Mouse (Mus musculus): ENCODE data around the gene Sypl. TPM values are rescaled to one million over a fixed set of nuclear protein-coding genes. Genes with fewer than 3 reads are reported as not detected.

Sypl gene
- polyA plus RNA-seq, 1 experiment: 163 TPM

Other genes starting within 250 kb of the Sypl start
- 40.7 and 43.7 TPM in 2 replicates for gene Nampt, start 134.3 kb upstream of the Sypl start, polyA plus RNA-seq (2012; rRNA removed)
- gene Cdhr3, start 139.0 kb downstream of the Sypl start, polyA plus RNA-seq (2012; rRNA removed): 0.07 TPM in 1 of 2 replicates, not detected in the other
- gene Atxn7l1, start 193.8 kb downstream of the Sypl start, polyA plus RNA-seq (2012; rRNA removed): 12.4 and 20.3 TPM in 2 replicates

Data from urinary bladder, adult 2 months (tissue).